Mouse (Mus musculus): ENCODE measurements around the gene Dhx34. TPM values are rescaled to one million over a fixed set of nuclear protein-coding genes. Genes with fewer than 3 reads are reported as not detected.

The Dhx34 gene
- polyA plus RNA-seq, 1 experiment = 14.4 TPM

GRCm38 (mm10) chr7:16187494-16187893, 34.3 kb downstream of the Dhx34 start:
- no peaks in the 10 kb centered on the region for H3K36me3 ChIP-seq (ENCODE audit: control insufficient read depth, insufficient read depth)
- peaks cover 24% of the 10 kb centered on the region for H3K27me3 ChIP-seq (ENCODE audit: control insufficient read depth, insufficient read depth, insufficient read length)
- no peak overlapping the region for H3ac ChIP-seq (ENCODE audit: control insufficient read depth, insufficient read length, low read depth)
- no peaks in the 10 kb centered on the region for H3K79me2 ChIP-seq (ENCODE audit: control insufficient read depth, insufficient read depth)
- H3K4me3 ChIP-seq (ENCODE audit: insufficient read depth, poor library complexity, severe bottlenecking) = no peak overlapping the region
- no peaks in the 10 kb centered on the region for H3K79me3 ChIP-seq (ENCODE audit: low read depth)
- no peak for TF ChIP-seq FOSL1 (IDR thresholded peaks at IDR 0.05; ENCODE audit: insufficient read depth, low read length, poor library complexity, severe bottlenecking)
- TF ChIP-seq MAX (IDR thresholded peaks at IDR 0.05) = no peak
- no peak for TF ChIP-seq CTCF (IDR thresholded peaks at IDR 0.05; ENCODE audit: control insufficient read depth, insufficient read depth, insufficient read length)
- no peak for TF ChIP-seq MYOG (IDR thresholded peaks at IDR 0.05; ENCODE audit: control insufficient read depth, extremely low read depth, insufficient read length)

DNA sequence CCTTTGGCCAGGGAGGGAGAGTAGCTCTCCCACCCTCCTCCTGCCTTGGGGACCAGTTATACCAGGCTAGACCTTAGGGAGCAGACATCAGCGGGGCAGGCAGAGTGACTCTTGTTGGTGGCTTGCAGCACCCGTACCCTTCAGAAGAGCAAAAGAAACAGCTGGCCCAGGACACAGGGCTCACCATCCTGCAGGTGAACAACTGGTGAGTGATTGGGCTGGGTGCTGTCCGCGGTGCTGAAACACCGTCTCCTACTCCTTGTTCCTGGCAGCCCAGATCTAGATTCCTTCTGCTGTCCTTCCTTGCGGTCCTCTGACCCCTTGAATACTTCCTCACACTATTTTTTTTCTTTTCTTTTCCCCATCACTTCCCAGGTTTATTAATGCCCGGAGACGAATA, 38.2 kb downstream of the Dhx34 start:
- H3ac ChIP-seq (ENCODE audit: control insufficient read depth, insufficient read length, low read depth) = no peak overlapping the region

DNA sequence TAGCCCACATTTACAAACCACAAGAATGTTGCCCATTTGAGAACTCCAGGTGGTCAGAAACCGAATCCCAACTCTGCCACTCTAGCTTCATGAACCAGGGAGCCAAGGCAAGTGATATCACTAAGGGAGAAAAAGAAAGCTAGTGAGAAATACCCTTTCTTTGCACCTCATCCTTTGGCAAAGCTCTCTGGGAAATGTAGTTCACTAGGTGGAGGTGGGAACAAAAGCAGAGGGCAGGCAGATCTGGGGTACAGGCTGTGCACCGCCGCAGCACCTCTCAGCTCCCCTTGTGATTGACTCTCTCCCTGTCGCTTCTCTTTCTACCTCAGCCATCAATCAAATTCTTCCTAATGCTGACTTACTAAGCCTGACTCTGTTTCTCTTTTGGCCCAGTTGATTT, 43.7 kb downstream of the Dhx34 start:
- no peak for TF ChIP-seq MYOD1 (IDR thresholded peaks at IDR 0.05; ENCODE audit: control insufficient read depth, insufficient read length, low read depth)
- no peak for TF ChIP-seq MAX (IDR thresholded peaks at IDR 0.05)
- TF ChIP-seq MYOG (IDR thresholded peaks at IDR 0.05; ENCODE audit: control insufficient read depth, extremely low read depth, insufficient read length) = no peak
- TF ChIP-seq FOSL1 (IDR thresholded peaks at IDR 0.05; ENCODE audit: insufficient read depth, low read length, poor library complexity, severe bottlenecking) = no peak
- TF ChIP-seq CEBPB (IDR thresholded peaks at IDR 0.05; ENCODE audit: low read depth) = no peak
- TF ChIP-seq USF1 (IDR thresholded peaks at IDR 0.05; ENCODE audit: low read depth) = no peak
- TF ChIP-seq CTCF (IDR thresholded peaks at IDR 0.05; ENCODE audit: control insufficient read depth, insufficient read depth, insufficient read length) = no peak
- H3K36me3 ChIP-seq (ENCODE audit: control insufficient read depth, insufficient read depth) = no peaks in the 10 kb centered on the region
- no peaks in the 10 kb centered on the region for H3K79me3 ChIP-seq (ENCODE audit: low read depth)
- H3K4me3 ChIP-seq (ENCODE audit: insufficient read depth, poor library complexity, severe bottlenecking) = no peak overlapping the region
- H3K79me2 ChIP-seq (ENCODE audit: control insufficient read depth, insufficient read depth) = no peaks in the 10 kb centered on the region
- peaks cover 25% of the 10 kb centered on the region for H3K27me3 ChIP-seq (ENCODE audit: control insufficient read depth, insufficient read depth, insufficient read length)
- H3ac ChIP-seq (ENCODE audit: control insufficient read depth, insufficient read length, low read depth) = no peak overlapping the region

More for the DNA sequence above, 38.2 kb downstream of the Dhx34 start:
- H3K4me3 ChIP-seq (ENCODE audit: insufficient read depth, poor library complexity, severe bottlenecking) = no peak overlapping the region
- no peaks in the 10 kb centered on the region for H3K36me3 ChIP-seq (ENCODE audit: control insufficient read depth, insufficient read depth)
- peaks cover 2% of the 10 kb centered on the region for H3K27me3 ChIP-seq (ENCODE audit: control insufficient read depth, insufficient read depth, insufficient read length)
- TF ChIP-seq CEBPB (IDR thresholded peaks at IDR 0.05; ENCODE audit: low read depth) (no peak), FOSL1 (IDR thresholded peaks at IDR 0.05; ENCODE audit: insufficient read depth, low read length, poor library complexity, severe bottlenecking) (no peak), USF1 (IDR thresholded peaks at IDR 0.05; ENCODE audit: low read depth) (no peak), MYOG (IDR thresholded peaks at IDR 0.05; ENCODE audit: control insufficient read depth, extremely low read depth, insufficient read length) (no peak), MYOD1 (IDR thresholded peaks at IDR 0.05; ENCODE audit: control insufficient read depth, insufficient read length, low read depth) (no peak), CTCF (IDR thresholded peaks at IDR 0.05; ENCODE audit: control insufficient read depth, insufficient read depth, insufficient read length) (no peak)
- H3K79me2 ChIP-seq (ENCODE audit: control insufficient read depth, insufficient read depth) = no peaks in the 10 kb centered on the region
- H3K79me3 ChIP-seq (ENCODE audit: low read depth) = no peaks in the 10 kb centered on the region

- H3ac ChIP-seq (ENCODE audit: control insufficient read depth, insufficient read length, low read depth) = peak overlapping the region; percentile 97
- no peaks in the 10 kb centered on the region for H3K79me3 ChIP-seq (ENCODE audit: low read depth)
- H3K79me2 ChIP-seq (ENCODE audit: control insufficient read depth, insufficient read depth) = no peaks in the 10 kb centered on the region
- TF ChIP-seq CEBPB (IDR thresholded peaks at IDR 0.05; ENCODE audit: low read depth) (no peak), MAX (IDR thresholded peaks at IDR 0.05) (no peak), USF1 (IDR thresholded peaks at IDR 0.05; ENCODE audit: low read depth) (no peak), FOSL1 (IDR thresholded peaks at IDR 0.05; ENCODE audit: insufficient read depth, low read length, poor library complexity, severe bottlenecking) (no peak), MYOG (IDR thresholded peaks at IDR 0.05; ENCODE audit: control insufficient read depth, extremely low read depth, insufficient read length) (no peak), MYOD1 (IDR thresholded peaks at IDR 0.05; ENCODE audit: control insufficient read depth, insufficient read length, low read depth) (no peak), CTCF (IDR thresholded peaks at IDR 0.05; ENCODE audit: control insufficient read depth, insufficient read depth, insufficient read length) (no peak)
- H3K27me3 ChIP-seq (ENCODE audit: control insufficient read depth, insufficient read depth, insufficient read length) = peaks cover 29% of the 10 kb centered on the region
- peak overlapping the region; percentile 30 for H3K4me3 ChIP-seq (ENCODE audit: insufficient read depth, poor library complexity, severe bottlenecking)
- H3K36me3 ChIP-seq (ENCODE audit: control insufficient read depth, insufficient read depth) = no peaks in the 10 kb centered on the region
Observed at GRCm38 (mm10) chr7:16175542-16175931, 46.3 kb downstream of the Dhx34 start.

GRCm38 (mm10) chr7:16174597-16175541, 47.0 kb downstream of the Dhx34 start, which contains the start of gene Meis3:
Gene Meis3 (plus strand): TSS chr7:16175090.
- TF ChIP-seq CEBPB (IDR thresholded peaks at IDR 0.05; ENCODE audit: low read depth) = no peak
- no peak for TF ChIP-seq CTCF (IDR thresholded peaks at IDR 0.05; ENCODE audit: control insufficient read depth, insufficient read depth, insufficient read length)
- TF ChIP-seq USF1 (IDR thresholded peaks at IDR 0.05; ENCODE audit: low read depth) = no peak
- no peak for TF ChIP-seq MYOD1 (IDR thresholded peaks at IDR 0.05; ENCODE audit: control insufficient read depth, insufficient read length, low read depth)
- TF ChIP-seq FOSL1 (IDR thresholded peaks at IDR 0.05; ENCODE audit: insufficient read depth, low read length, poor library complexity, severe bottlenecking) = no peak
- TF ChIP-seq MYOG (IDR thresholded peaks at IDR 0.05; ENCODE audit: control insufficient read depth, extremely low read depth, insufficient read length) = no peak
- TF ChIP-seq MAX (IDR thresholded peaks at IDR 0.05) = no peak
- peak within 1 kb of the TSS; percentile 97 for H3ac ChIP-seq (ENCODE audit: control insufficient read depth, insufficient read length, low read depth)
- no peaks in the 10 kb centered on the region for H3K79me3 ChIP-seq (ENCODE audit: low read depth)
- H3K36me3 ChIP-seq (ENCODE audit: control insufficient read depth, insufficient read depth) = no peaks in the 10 kb centered on the region
- peaks cover 29% of the 10 kb centered on the region for H3K27me3 ChIP-seq (ENCODE audit: control insufficient read depth, insufficient read depth, insufficient read length)
- no peaks in the 10 kb centered on the region for H3K79me2 ChIP-seq (ENCODE audit: control insufficient read depth, insufficient read depth)
- H3K4me3 ChIP-seq (ENCODE audit: insufficient read depth, poor library complexity, severe bottlenecking) = peak within 1 kb of the TSS; percentile 30
